Mouse (Mus musculus) bone marrow, adult 2 months (tissue): ENCODE measurements around the gene Gm20604.

Experiments
- CTCF ChIP-seq: fragments of 200-500 bp; IDR thresholded peaks from 2 replicates; pipeline ENCODE4 v1.5.1; 2011; ENCODE audit warnings: low read length, control low read depth; ENCODE audit not compliant: control insufficient read depth, insufficient read depth
- POLR2A ChIP-seq: fragments of 200-500 bp; IDR thresholded peaks from 2 replicates; pipeline ENCODE4 v1.6.1; 2011; ENCODE audit warnings: low read depth, mild to moderate bottlenecking, control low read depth, low read length, borderline replicate concordance; ENCODE audit not compliant: control insufficient read depth

- no peak for TF ChIP-seq POLR2A
- TF ChIP-seq CTCF, result no peak
These were observed 33.3 kb downstream of the Gm20604 start for GRCm38 (mm10) chr12:102725146-102725545.
